Comparison of ENCODE assay signal across 13 mouse cellular contexts in the genomic region with DNA sequence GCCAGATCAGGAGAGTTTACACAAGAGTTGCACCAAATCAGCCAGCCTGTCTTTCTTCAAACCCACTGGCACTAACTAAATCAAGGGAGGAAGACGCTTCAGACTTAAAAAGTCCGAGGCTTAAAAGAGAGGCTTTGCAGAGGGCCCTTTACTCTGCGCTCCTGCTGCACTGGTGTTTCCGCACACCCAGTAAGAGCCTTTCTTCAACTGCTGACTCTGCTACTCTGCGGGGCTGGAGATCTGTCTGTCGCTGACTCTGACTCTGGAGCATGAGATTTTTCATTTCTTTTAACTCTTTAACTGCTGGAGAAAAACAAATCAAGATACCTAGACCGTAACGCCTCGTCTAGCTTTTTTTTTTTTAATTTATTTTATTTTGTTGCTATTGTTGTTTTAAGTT. TPM values are rescaled to one million over a fixed set of nuclear protein-coding genes. Genes with fewer than 3 reads are reported as not detected.
DNase-seq lines count a peak whose midpoint lies in the region; ATAC-seq and TF ChIP-seq lines count a peak whose summit lies in the region.
"Had no signal": no experiment of that assay in that cellular context is flagged by ENCODE, and none has a peak within 500 bp of the region (broad histone marks: within the 10 kb centered on the region; RNA-seq: fewer than 3 reads in every experiment).

No protein-coding gene starts in this region.

- 44% methylated on average over 9 of the region's 9 CpGs for whole genome bisulfite sequencing in liver, adult 2 months
- WGBS in embryonic facial prominence, embryonic 13.5 days: 32% methylated on average over 9 of the region's 9 CpGs
- 50% methylated on average over 9 of the region's 9 CpGs for WGBS in liver, embryonic 13.5 days (ENCODE audit: insufficient replicate concordance)

- no peaks in the 10 kb centered on the region for H3K79me2 ChIP-seq in liver, adult 2 months (ENCODE audit: control insufficient read depth, insufficient read depth, low read length)

- H3K27me3 ChIP-seq in liver, adult 2 months (ENCODE audit: control insufficient read depth, insufficient read depth, low read length): no peaks in the 10 kb centered on the region
- no peaks in the 10 kb centered on the region for H3K27me3 ChIP-seq in embryonic facial prominence, embryonic 13.5 days
- no peaks in the 10 kb centered on the region for H3K27me3 ChIP-seq in liver, embryonic 13.5 days

- no peak overlapping the region; the same call in 1 of the 2 replicates for H3K9ac ChIP-seq in liver, adult 2 months (ENCODE audit: low read depth, low read length)
- no peak overlapping the region for H3K9ac ChIP-seq in embryonic facial prominence, embryonic 13.5 days
- H3K9ac ChIP-seq in liver, embryonic 13.5 days: no peak overlapping the region

- peak overlapping the region; percentile 56; the same call in 1 of the 2 replicates for H3K27ac ChIP-seq in liver, adult 2 months (replicated peaks; ENCODE audit: insufficient read depth, low read depth, low read length)
- peak overlapping the region; percentile 80 for H3K27ac ChIP-seq in embryonic facial prominence, embryonic 13.5 days
- H3K27ac ChIP-seq in liver, embryonic 13.5 days: 0 out of 2 replicates have a peak overlapping the region, but pooled peaks have one; percentile 18

- ATAC-seq in embryonic facial prominence, embryonic 13.5 days (ENCODE audit: insufficient number of reproducible peaks, insufficient read depth, low FRiP score, low TSS enrichment, low read depth): no peak
- no peak for ATAC-seq in liver, embryonic 13.5 days (ENCODE audit: low read depth)
- no peak for ATAC-seq in megakaryocyte progenitor cell, adult 5-6 weeks (replicated peaks; ENCODE audit: poor library complexity)

- peak; percentile 94 for DNase-seq in heart, adult 11 months
- DNase-seq in heart, postnatal 25 days (ENCODE audit: low spot score): no peak
- DNase-seq in liver, adult 2 months (ENCODE audit: extremely low read depth, low read depth, low spot score): peak; percentile 67
- DNase-seq in liver: no peak
- DNase-seq in liver, embryonic 13.5 days: no peak
- DNase-seq in embryo, embryonic 11 days: no peak
- DNase-seq: adrenal gland, postnatal 10 days; cerebellum, adult 18-20 months; gastrocnemius, postnatal 36 days; heart, postnatal 4 days; lung, postnatal 36 days had no signal

- TF ChIP-seq CTCF in liver, adult 2 months (IDR thresholded peaks at IDR 0.05; ENCODE audit: low read depth, low read length): no peak

- intact Hi-C loops in heart, postnatal 25 days (cut with DNase I): no loop called here

- no peaks in the 10 kb centered on the region for H3K36me3 ChIP-seq in liver, adult 2 months (ENCODE audit: control insufficient read depth, insufficient read depth, low read length)
- H3K36me3 ChIP-seq in embryonic facial prominence, embryonic 13.5 days: no peaks in the 10 kb centered on the region
- no peaks in the 10 kb centered on the region for H3K36me3 ChIP-seq in liver, embryonic 13.5 days

- peaks cover 38% of the 10 kb centered on the region for H3K4me1 ChIP-seq in liver, adult 2 months (ENCODE audit: control insufficient read depth, insufficient read depth, low read length)
- H3K4me1 ChIP-seq in embryonic facial prominence, embryonic 13.5 days: peaks cover 29% of the 10 kb centered on the region
- H3K4me1 ChIP-seq in liver, embryonic 13.5 days (replicated peaks): peaks cover 11% of the 10 kb centered on the region

- H3K4me2 ChIP-seq in embryonic facial prominence, embryonic 13.5 days: peak overlapping the region; percentile 32; the same call in 1 of the 2 replicates
- H3K4me2 ChIP-seq in liver, embryonic 13.5 days: no peak overlapping the region

- TF ChIP-seq POLR2A in liver, adult 2 months (IDR thresholded peaks at IDR 0.05; ENCODE audit: extremely low read depth, insufficient read depth, low read length): no peak

- no peaks in the 10 kb centered on the region for H3K9me3 ChIP-seq in embryonic facial prominence, embryonic 13.5 days
- H3K9me3 ChIP-seq in liver, embryonic 13.5 days (replicated peaks): no peaks in the 10 kb centered on the region

- no peak overlapping the region for H3K4me3 ChIP-seq in liver, adult 2 months (ENCODE audit: insufficient read depth, low read depth, low read length)
- no peak overlapping the region for H3K4me3 ChIP-seq in embryonic facial prominence, embryonic 13.5 days
- H3K4me3 ChIP-seq in liver, embryonic 13.5 days (replicated peaks): no peak overlapping the region

RNA-seq across cellular contexts. Expression of gene Fxyd3, which starts 7.6 kb away (rescaled TPM):
- 1 to 10 TPM; 3.1 to 3.8 TPM for total RNA-seq in heart, postnatal 25 days (2021)
- 0.27 and 0.46 TPM in 2 replicates for total RNA-seq in liver, adult 2 months (2014; rRNA removed)
- 0.50 and 0.83 TPM in 2 replicates for polyA plus RNA-seq in liver, adult 2 months (2012; rRNA removed)
- 55.9 and 59.6 TPM in 2 replicates for polyA plus RNA-seq in embryonic facial prominence, embryonic 13.5 days (2015; fragmentation: Nextera tagmentation; extraction: Ambion mirVana)
- 0.52 and 1.1 TPM in 2 replicates for polyA plus RNA-seq in liver, embryonic 13.5 days (2015; fragmentation: Nextera tagmentation; extraction: Ambion mirVana)
- not detected in 2 replicates for total RNA-seq in megakaryocyte progenitor cell, adult 5-6 weeks (2015)
- not detected in 2 replicates for total RNA-seq in megakaryocyte progenitor cell, adult 5-6 weeks (2017)

RNA-seq across cellular contexts. Expression of gene Lgi4, which starts 25.0 kb away (rescaled TPM):
- total RNA-seq in heart, postnatal 25 days (2021): 1 to 10 TPM; 2.6 to 4.8 TPM
- total RNA-seq in liver, adult 2 months (2014; rRNA removed): 0.07 and 0.18 TPM in 2 replicates
- polyA plus RNA-seq in liver, adult 2 months (2012; rRNA removed): 0.04 and 0.09 TPM in 2 replicates
- polyA plus RNA-seq in embryonic facial prominence, embryonic 13.5 days (2015; fragmentation: Nextera tagmentation; extraction: Ambion mirVana): 1.3 and 1.7 TPM in 2 replicates
- polyA plus RNA-seq in liver, embryonic 13.5 days (2015; fragmentation: Nextera tagmentation; extraction: Ambion mirVana): 0.07 and 0.13 TPM in 2 replicates
- 0.57 TPM in 1 of 2 replicates, not detected in the other for total RNA-seq in megakaryocyte progenitor cell, adult 5-6 weeks (2015)
- 0.10 TPM in 1 of 2 replicates, not detected in the other for total RNA-seq in megakaryocyte progenitor cell, adult 5-6 weeks (2017)

RNA-seq across cellular contexts. Expression of gene Fxyd1, which starts 27.1 kb away (rescaled TPM):
- total RNA-seq in heart, postnatal 25 days (2021): 100 to 1,000 TPM; 861 to 862 TPM
- 127 and 154 TPM in 2 replicates for total RNA-seq in liver, adult 2 months (2014; rRNA removed)
- polyA plus RNA-seq in liver, adult 2 months (2012; rRNA removed): 1,507 and 1,555 TPM in 2 replicates
- polyA plus RNA-seq in embryonic facial prominence, embryonic 13.5 days (2015; fragmentation: Nextera tagmentation; extraction: Ambion mirVana): 50.0 and 59.2 TPM in 2 replicates
- polyA plus RNA-seq in liver, embryonic 13.5 days (2015; fragmentation: Nextera tagmentation; extraction: Ambion mirVana): 41.1 and 44.2 TPM in 2 replicates
- total RNA-seq in megakaryocyte progenitor cell, adult 5-6 weeks (2015): not detected in 2 replicates
- total RNA-seq in megakaryocyte progenitor cell, adult 5-6 weeks (2017): not detected in 2 replicates

RNA-seq across cellular contexts. Expression of gene Hpn, which starts 30.9 kb away (rescaled TPM):
- total RNA-seq in heart, postnatal 25 days (2021): 1 to 10 TPM; 2.1 to 3.4 TPM
- 282 and 327 TPM in 2 replicates for total RNA-seq in liver, adult 2 months (2014; rRNA removed)
- polyA plus RNA-seq in liver, adult 2 months (2012; rRNA removed): 883 and 920 TPM in 2 replicates
- polyA plus RNA-seq in embryonic facial prominence, embryonic 13.5 days (2015; fragmentation: Nextera tagmentation; extraction: Ambion mirVana): 5.6 and 6.4 TPM in 2 replicates
- polyA plus RNA-seq in liver, embryonic 13.5 days (2015; fragmentation: Nextera tagmentation; extraction: Ambion mirVana): 45.7 and 45.8 TPM in 2 replicates
- total RNA-seq in megakaryocyte progenitor cell, adult 5-6 weeks (2015): 6.9 and 8.7 TPM in 2 replicates
- total RNA-seq in megakaryocyte progenitor cell, adult 5-6 weeks (2017): 1.1 and 4.9 TPM in 2 replicates

RNA-seq across cellular contexts. Expression of gene Fxyd7, which starts 32.9 kb away (rescaled TPM):
- 1 to 10 TPM in 1 of 2 experiments, under 1 TPM in 1; 0.70 to 1.3 TPM for total RNA-seq in heart, postnatal 25 days (2021)
- 0.47 TPM in 1 of 2 replicates, not detected in the other for total RNA-seq in liver, adult 2 months (2014; rRNA removed)
- polyA plus RNA-seq in liver, adult 2 months (2012; rRNA removed): 0.40 and 0.92 TPM in 2 replicates
- 18.3 and 23.1 TPM in 2 replicates for polyA plus RNA-seq in embryonic facial prominence, embryonic 13.5 days (2015; fragmentation: Nextera tagmentation; extraction: Ambion mirVana)
- polyA plus RNA-seq in liver, embryonic 13.5 days (2015; fragmentation: Nextera tagmentation; extraction: Ambion mirVana): 0.17 and 0.47 TPM in 2 replicates
- total RNA-seq in megakaryocyte progenitor cell, adult 5-6 weeks (2015): not detected in 2 replicates
- not detected in 2 replicates for total RNA-seq in megakaryocyte progenitor cell, adult 5-6 weeks (2017)

Comparison
In these comparisons a context has a peak if more than half of its experiments do, and no peak if none do; other contexts are left out.
1. DNase-seq: peak in heart, adult 11 months (single experiment) and liver, adult 2 months (single experiment); none in heart, postnatal 25 days (single experiment), liver (single experiment), liver, embryonic 13.5 days (single experiment) and embryo, embryonic 11 days (single experiment).
2. H3K27ac ChIP-seq: peak in every context shown above with its lines; median percentile 80 in embryonic facial prominence, embryonic 13.5 days; 56 in liver, adult 2 months; 18 in liver, embryonic 13.5 days.
3. RNA of gene Fxyd1, which starts 27.1 kb away (total RNA-seq): 861 to 862 TPM in heart, postnatal 25 days and 127 to 154 TPM in liver, adult 2 months; not detected in megakaryocyte progenitor cell, adult 5-6 weeks; every median in the first group is over 100 times any median in the second.